Comparison of ENCODE assay signal across 7 mouse cellular contexts in the genomic region with DNA sequence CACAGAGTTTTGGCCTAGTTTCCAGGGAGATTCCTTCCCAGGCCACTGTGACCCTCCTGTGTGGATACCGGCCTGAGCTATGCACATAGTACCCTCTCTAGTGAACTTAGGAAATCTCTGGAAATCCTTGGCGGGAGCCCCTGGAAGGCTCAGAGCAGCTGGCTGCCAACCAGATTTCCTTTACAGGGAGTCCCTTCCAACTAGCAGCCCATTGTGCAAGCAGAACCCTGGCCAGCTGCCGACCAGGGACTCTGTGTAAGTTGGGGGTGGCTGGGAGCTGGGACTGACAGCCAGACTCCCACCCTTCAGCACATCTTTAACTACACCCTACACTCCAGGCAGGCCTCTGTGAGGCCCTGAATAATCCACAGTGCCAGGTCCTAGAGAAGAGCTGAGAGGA.
A peak's percentile ranks its signal among the peaks of the same experiment; 100 is the strongest.
DNase-seq lines count a peak whose midpoint lies in the region; ATAC-seq and TF ChIP-seq lines count a peak whose summit lies in the region.

No protein-coding gene starts in this region.

- no peaks in the 10 kb centered on the region for H3K36me3 ChIP-seq in intestine, embryonic 16.5 days (ENCODE audit: control insufficient read depth, insufficient read depth, low read length)
- H3K36me3 ChIP-seq in limb, embryonic 14.5 days (ENCODE audit: control insufficient read depth, insufficient read depth, low read length): no peaks in the 10 kb centered on the region

- DNase-seq in NIH3T3 (ENCODE audit: low read depth): peak; percentile 78
- DNase-seq in adrenal gland, postnatal 10 days: peak; percentile 92
- DNase-seq in gastrocnemius, postnatal 25 days: peak; percentile 55
- DNase-seq in limb, embryonic 14.5 days (ENCODE audit: low spot score): peak; percentile 84
- peak; percentile 57 for DNase-seq in right cerebral cortex, adult 18-20 months

- no peak for TF ChIP-seq POLR2A in limb, embryonic 14.5 days (IDR thresholded peaks at IDR 0.05; ENCODE audit: borderline replicate concordance, extremely low read depth, insufficient read depth, insufficient read length)

- H3K27me3 ChIP-seq in intestine, embryonic 16.5 days (replicated peaks; ENCODE audit: control insufficient read depth, insufficient read depth, low read length): no peaks in the 10 kb centered on the region
- H3K27me3 ChIP-seq in limb, embryonic 14.5 days (ENCODE audit: control insufficient read depth, insufficient read depth, low read length): no peaks in the 10 kb centered on the region

- H3K9me3 ChIP-seq in intestine, embryonic 16.5 days (ENCODE audit: control insufficient read depth, low read length): no peaks in the 10 kb centered on the region
- H3K9me3 ChIP-seq in limb, embryonic 14.5 days (ENCODE audit: control insufficient read depth, low read length): no peaks in the 10 kb centered on the region

- no peak overlapping the region for H3K4me3 ChIP-seq in intestine, embryonic 16.5 days (ENCODE audit: low read length)
- no peak overlapping the region for H3K4me3 ChIP-seq in limb, embryonic 14.5 days (replicated peaks; ENCODE audit: low read length)

- no peak overlapping the region for H3K27ac ChIP-seq in intestine, embryonic 16.5 days (ENCODE audit: low read length)
- no peak overlapping the region for H3K27ac ChIP-seq in limb, embryonic 14.5 days (replicated peaks; ENCODE audit: low read depth, low read length)

- ATAC-seq in intestine, embryonic 16.5 days: peak; percentile 63
- peak; percentile 44 for ATAC-seq in limb, embryonic 14.5 days (ENCODE audit: low FRiP score, low read depth)
- no peak for ATAC-seq in inflammation-experienced regulatory T-cells, adult 6 months

- 25% methylated on average over 3 of the region's 3 CpGs for WGBS in intestine, embryonic 16.5 days
- WGBS in limb, embryonic 14.5 days: 25% methylated on average over 3 of the region's 3 CpGs

- no peak overlapping the region for H3K4me2 ChIP-seq in intestine, embryonic 16.5 days (ENCODE audit: low read depth, low read length)
- H3K4me2 ChIP-seq in limb, embryonic 14.5 days (replicated peaks; ENCODE audit: low read depth, low read length, severe bottlenecking): no peak overlapping the region

- no peak overlapping the region for H3K9ac ChIP-seq in intestine, embryonic 16.5 days (ENCODE audit: low read depth, low read length)
- H3K9ac ChIP-seq in limb, embryonic 14.5 days (ENCODE audit: low read depth, low read length, severe bottlenecking): no peak overlapping the region

- H3K4me1 ChIP-seq in intestine, embryonic 16.5 days (ENCODE audit: control insufficient read depth, insufficient read depth, low read length): peaks cover 5% of the 10 kb centered on the region; the same call in 1 of the 2 replicates
- H3K4me1 ChIP-seq in limb, embryonic 14.5 days (ENCODE audit: control insufficient read depth, insufficient read depth, low read length): no peaks in the 10 kb centered on the region; the same call in 1 of the 2 replicates
